Mouse (Mus musculus) liver, postnatal 0 days (tissue): Measurements from ENCODE around the gene Prkcq.

ENCODE experiments used
- CTCF ChIP-seq: sonication (generic); IDR thresholded peaks from 2 replicates; pipeline ENCODE4 v1.5.1; 2016; ENCODE audit warnings: antibody characterized with exemption, low read depth
- EP300 ChIP-seq: IDR thresholded peaks from 2 replicates; pipeline ENCODE4 v1.6.1; 2016; ENCODE audit warnings: antibody characterized with exemption, low read depth, mild to moderate bottlenecking

DNA sequence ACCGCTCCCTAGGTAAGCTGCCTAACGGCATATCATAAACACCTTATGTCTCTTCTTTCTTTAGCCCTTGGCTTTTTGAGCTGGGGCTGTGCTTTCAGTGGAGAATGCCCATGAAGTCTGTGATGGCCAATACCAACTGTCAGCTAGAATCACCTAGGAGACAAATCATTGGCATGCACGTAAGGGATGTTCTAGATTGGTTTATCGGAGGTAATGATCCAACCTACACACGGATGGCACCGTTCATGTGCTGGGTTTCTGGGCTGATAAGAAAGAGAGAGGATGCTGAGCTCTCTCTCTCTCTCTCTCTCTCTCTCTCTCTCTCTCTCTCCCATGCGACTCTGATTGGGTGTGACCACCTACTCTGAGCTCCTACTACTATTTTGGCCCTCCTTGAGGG lies 10.2 kb downstream of the Prkcq start:
- TF ChIP-seq CTCF, result no peak
- no peak for TF ChIP-seq EP300
